Mouse (Mus musculus) layer of hippocampus, postnatal 14 days (tissue): Measurements from ENCODE around the gene Zfp385a. TPM values are rescaled to one million over a fixed set of nuclear protein-coding genes. Genes with fewer than 3 reads are reported as not detected.

ENCODE experiments used
- microRNA-seq, 2 experiments: library from miRNA; unstranded; fragments of <30 nt; microRNA quantifications; one replicate each; pipeline ENCODE4 v1.2.0; 2021
- total RNA-seq, 2 experiments: library from RNA; stranded (reverse); gene quantifications; 2 replicates each; pipeline ENCODE4 v1.2.3; 2021

Zfp385a gene
- total RNA-seq, 2 experiments from 2014 or later, result 43.2 to 44.4 TPM

Small RNAs within 50 kb of the gene (microRNA-seq; reads per million reads assigned to microRNA genes)
- 66.8 to 108 reads per million in 2 experiments for gene Mir148b
- 0 to 0.45 reads per million in 2 experiments for gene Mir6963

Other genes starting within 250 kb of the Zfp385a start
- 10 to 100 TPM; 14.5 to 15.4 TPM for gene Smug1, start 173.0 kb downstream of the Zfp385a start, total RNA-seq
- gene Cbx5, start 100.3 kb downstream of the Zfp385a start, total RNA-seq, result 100 to 1,000 TPM; 155 to 158 TPM
- 100 to 1,000 TPM; 297 to 307 TPM for gene Hnrnpa1, start 99.7 kb downstream of the Zfp385a start, total RNA-seq
- gene Nfe2, start 81.7 kb downstream of the Zfp385a start, total RNA-seq, result not detected
- 100 to 1,000 TPM; 102 to 105 TPM for gene Copz1, start 67.4 kb downstream of the Zfp385a start, total RNA-seq
- gene Gpr84, start 29.5 kb downstream of the Zfp385a start, total RNA-seq, result under 1 TPM; 0.74 to 0.81 TPM
- gene Itga5, start 26.7 kb upstream of the Zfp385a start, total RNA-seq, result 1 to 10 TPM; 3.4 to 5.8 TPM
- not detected for gene Gtsf1, start 90.4 kb upstream of the Zfp385a start, total RNA-seq
- gene Gtsf2, start 108.4 kb upstream of the Zfp385a start, total RNA-seq, result not detected
- gene Nckap1l, start 113.7 kb upstream of the Zfp385a start, total RNA-seq, result 10 to 100 TPM in 1 of 2 experiments, 1 to 10 TPM in 1; 9.4 to 10.8 TPM
- gene Pde1b, start 162.9 kb upstream of the Zfp385a start, total RNA-seq, result 10 to 100 TPM; 55.7 to 63.7 TPM
- 100 to 1,000 TPM; 121 to 126 TPM for gene Ppp1r1a, start 197.9 kb upstream of the Zfp385a start, total RNA-seq
- gene Glycam1, start 225.0 kb upstream of the Zfp385a start, total RNA-seq, result 1 to 10 TPM; 1.9 to 2.7 TPM